Mouse (Mus musculus): ENCODE data around the gene Syce3.

Gene Syce3

GRCm38 (mm10) chr15:89372068-89372467 is 38.2 kb downstream of the Syce3 start:
- no peak for DNase-seq

GRCm38 (mm10) chr15:89365141-89365551 is 45.2 kb downstream of the Syce3 start:
- DNase-seq: no peak

DNA sequence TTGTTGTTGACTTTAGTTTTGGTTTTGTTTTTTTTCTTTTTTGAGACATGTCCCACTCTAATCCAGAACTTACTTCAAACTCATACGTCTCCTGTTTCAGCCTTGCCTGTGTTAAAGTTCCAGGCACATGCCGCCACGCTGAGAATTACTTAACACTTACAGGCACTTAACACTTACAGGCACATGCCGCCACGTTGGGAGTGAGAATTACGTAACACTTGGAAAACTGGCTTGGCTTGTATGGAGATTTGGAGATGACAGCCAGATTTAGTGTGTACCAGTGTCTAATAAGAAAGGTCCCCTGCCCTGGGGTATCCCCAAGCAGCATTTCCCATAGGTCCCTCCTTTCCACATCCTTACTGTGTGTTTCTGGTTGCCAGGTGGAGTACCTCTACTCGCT is 47.3 kb downstream of the Syce3 start:
- no peak for DNase-seq

GRCm38 (mm10) chr15:89358784-89359183 is 51.5 kb downstream of the Syce3 start:
- DNase-seq: no peak

GRCm38 (mm10) chr15:89356372-89356771 is 53.9 kb downstream of the Syce3 start:
- DNase-seq: peak; percentile 73

DNA sequence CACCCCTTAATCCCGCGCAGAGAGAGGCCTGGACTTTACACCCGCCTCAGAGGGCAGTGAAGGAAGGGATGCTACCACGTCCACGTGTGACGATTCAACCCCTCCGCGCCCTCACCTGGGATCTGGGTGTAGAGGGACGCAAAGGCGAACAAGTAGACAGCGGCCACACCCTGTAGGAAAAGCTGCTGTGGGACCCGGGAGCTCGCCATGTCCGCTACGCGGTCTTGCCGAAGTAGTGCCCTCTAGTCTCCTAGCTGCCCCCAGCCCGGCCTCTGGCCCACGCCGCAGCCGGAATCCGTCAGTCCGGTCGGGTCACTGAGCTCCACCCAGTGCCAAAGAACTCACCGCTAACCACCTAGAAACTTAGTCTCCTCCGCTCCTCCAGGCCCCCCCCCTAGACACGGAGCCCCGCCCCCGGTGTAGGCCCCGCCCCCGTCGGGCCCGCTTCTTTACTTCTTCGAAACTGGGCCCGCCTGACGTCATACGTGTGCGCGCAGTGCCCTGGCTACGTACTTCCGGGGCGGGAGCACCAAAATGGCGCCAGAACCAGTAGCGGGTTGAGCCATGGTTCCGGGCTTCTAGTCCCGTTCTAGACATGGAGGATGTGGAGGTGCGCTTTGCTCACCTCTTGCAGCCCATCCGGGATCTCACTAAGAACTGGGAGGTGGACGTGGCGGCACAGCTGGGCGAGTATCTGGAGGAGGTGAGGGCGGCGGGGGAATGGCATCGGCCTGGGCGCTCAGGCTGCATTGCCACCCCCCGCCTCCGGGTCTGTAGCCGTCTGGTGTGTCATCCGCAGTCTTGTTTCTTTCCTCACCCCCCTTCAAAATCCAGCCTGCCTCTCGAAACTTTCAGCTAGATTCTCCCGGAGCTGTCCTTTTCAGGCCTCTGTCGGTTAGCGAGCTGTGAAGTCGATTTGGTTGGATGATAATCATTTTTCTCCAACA is 54.8 kb downstream of the Syce3 start, which contains the start of the genes Lmf2 and Ncaph2:
Gene Lmf2, minus strand, starts transcription at position 419 of the 947 bp plus-strand sequence.
Gene Ncaph2, plus strand, starts transcription at position 479 of the 947 bp plus-strand sequence.
- DNase-seq: peak; percentile 95

DNA sequence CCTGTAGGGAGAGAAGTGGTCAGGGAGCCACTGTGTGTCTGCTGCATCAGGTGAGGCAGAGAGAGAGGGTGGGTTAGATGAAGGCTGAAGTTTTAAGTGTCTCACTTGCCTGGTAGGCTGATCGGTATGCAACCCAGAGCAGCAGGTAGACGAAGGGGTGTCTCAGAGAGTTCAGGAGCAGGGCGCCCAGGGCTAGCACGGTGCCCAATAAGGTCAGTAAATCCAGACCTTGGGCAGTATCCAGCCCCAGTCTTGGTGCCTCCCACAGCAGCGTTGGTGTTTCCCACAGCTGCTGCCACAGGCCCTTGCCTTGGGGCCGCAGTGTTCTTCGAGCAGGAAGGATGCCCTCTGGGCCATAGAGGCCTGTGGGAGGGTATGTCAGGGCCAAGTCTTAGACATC is 55.8 kb downstream of the Syce3 start:
- no peak for DNase-seq

DNA sequence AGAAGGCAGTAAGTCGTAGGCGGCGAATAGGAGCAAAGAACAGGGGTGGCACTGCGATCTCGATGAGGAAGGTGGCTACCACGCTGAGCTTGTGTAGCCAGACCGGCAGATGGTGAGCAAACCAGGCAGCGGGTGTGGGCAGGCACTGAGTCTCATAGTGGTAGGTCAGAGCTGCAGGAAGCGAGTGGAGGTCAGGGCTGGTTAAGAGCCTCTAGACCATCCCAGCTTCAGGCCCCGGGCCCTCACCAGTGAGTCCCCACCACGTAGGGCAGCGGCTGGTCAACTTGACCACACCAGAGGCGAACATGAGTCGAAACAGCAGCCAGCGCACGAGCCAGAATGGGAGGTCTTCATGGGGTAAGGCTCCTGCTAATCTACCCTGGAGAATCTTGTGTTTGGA is 56.5 kb downstream of the Syce3 start:
- no peak for DNase-seq

DNA sequence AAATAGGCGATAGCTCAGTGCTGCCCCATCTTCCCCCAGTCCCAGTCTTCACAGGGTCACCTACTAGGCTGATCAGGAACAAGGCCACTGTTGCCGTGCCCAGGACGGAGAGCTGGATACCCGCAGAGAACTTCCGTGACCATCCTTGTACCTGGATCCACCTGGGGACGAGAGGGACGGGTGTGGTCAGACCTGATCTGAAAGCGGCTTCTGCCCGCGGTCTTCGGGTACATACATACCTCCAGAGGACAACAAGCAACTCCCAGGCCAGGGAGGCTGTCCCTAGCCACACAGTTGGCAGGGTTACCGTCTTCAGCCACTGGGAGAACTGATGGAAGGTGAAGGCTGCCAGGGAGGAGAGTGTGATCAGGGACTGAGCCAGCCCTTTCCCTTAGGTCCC is 57.5 kb downstream of the Syce3 start:
- DNase-seq: no peak

DNA sequence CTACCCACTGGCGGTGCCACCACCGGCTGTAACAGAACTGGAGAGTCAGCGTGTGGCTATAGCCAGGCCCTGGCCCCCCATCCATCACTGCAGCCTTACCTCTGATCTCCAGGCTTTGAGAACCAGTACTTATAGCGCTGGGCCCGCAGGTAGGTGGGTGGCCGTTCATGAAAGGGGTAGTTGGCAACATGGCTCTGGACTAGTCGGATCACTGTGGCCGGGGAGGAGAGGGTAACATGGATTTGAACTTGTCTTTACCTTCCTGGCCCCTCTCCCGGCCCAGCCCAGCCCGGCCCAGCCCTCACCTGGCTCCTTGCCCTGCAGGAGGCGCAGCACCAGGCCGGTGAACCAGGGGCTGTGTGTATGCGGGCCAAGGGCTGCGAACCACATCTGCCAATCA is 58.2 kb downstream of the Syce3 start:
- no peak for DNase-seq

DNA sequence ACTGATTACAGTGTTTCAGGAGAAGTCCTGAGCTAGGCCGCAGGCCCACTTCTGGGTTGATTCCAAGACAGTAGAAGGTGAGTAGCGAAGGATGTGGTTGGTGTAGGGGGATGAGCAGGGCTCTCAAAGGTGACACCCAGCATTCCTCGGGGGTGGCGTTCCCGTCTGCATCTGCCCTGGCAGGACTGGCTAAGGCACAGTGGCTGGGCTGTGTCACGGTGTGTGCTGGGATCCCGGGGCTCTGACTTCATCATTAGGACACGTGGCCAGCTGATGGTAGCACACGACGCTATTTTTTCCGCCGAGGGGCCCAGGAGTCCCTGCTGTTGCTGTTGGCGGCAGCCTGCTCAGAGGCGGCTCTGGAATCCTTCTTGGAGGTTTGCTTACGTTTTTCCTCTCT is 59.0 kb downstream of the Syce3 start:
- DNase-seq: no peak

DNA sequence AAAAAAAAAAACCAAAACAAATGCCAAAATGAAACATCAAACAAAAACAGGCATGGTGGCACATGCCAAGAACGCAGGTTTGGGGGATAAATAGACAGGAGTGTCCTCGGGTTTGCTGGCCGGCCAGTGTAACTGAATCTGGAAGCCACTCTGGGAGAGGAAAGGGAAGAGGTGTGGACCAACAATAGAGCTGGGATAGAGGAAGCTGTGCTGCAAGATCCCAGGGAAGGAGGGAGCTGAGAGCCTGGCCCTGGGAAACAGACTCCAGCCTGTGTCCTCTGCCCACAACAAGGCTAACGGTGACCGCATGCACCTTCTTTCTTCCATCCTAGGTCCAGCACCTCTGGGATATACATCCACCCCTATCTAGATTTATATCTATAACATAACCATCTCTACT is 59.9 kb downstream of the Syce3 start:
- no peak for DNase-seq

GRCm38 (mm10) chr15:89343325-89343724 is 67.0 kb downstream of the Syce3 start:
- DNase-seq: no peak

GRCm38 (mm10) chr15:89341678-89342077 is 68.6 kb downstream of the Syce3 start:
- DNase-seq: no peak
